Mouse (Mus musculus): ENCODE measurements around the gene Gpbp1.
A peak's percentile ranks its signal among the peaks of the same experiment; 100 is the strongest.

Gene Gpbp1

DNA sequence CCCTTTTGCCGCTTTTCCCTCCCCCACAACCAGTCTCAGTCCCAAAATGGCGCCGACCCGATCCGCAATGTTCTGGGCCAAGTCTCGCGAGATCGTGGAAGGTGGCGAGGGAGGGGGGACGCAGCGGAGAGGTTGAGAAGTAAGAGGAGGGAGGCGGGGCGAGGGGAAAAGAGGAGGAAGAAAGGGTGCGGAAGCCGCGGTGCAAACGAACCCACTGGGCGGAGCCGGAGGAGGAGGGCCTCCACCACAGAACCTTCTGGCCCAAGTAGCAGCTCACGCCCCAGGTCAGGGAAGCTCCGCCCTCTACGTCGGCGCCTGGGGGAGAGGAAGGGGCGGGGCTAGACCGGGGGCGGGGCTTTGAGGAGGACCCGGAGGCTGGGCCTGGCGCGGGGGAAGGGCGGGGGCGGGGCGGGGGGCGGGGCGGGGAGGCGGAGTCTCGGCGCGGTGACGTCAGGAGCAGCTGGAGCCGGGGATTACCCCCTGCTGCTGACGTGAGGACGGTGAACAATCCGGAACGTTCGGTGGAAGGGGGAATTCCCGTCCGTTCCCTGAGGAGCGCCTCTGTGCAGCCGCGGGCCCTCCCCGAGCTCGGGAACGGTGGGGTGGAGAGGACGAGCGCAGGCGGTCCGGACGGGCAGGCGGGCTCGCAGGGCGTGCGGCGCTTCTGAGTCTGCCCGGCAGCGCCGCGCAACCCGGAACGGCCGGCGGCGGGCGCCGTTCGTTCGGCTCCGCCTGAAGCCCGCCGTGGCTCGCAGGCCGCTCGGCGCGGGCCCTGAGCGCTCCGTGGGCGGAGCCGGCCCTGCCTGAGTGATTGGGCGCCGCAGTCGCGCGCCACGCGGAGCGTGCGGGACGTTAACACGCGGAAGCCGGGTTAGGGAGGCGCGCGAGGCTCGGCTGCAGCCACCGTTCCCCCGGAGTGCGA lies at the start of gene Gpbp1:
Gene Gpbp1, minus strand, starts transcription at position 310 of the 922 bp plus-strand sequence.
- peak; percentile 100 for DNase-seq (ENCODE audit: low spot score)

DNA sequence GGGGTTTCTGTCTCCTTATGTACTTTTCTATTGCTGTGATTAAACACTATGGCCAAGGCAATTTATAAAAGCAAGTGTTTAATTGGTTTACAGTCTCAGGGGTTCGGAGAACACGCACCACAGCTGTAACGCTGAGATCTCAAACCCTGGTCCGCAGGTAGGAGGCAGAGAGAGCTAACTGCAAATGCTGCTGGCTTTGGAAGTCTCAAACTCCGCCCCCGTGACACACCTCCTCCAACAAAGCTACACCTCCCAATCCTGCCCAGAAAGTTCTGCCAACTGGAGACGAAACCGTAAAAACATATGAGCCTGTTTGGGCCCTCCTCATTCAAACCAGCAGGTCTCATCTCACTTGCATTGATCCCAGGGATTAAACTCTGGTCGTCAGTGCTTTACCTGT lies 47.8 kb upstream of the Gpbp1 start:
- DNase-seq (ENCODE audit: low spot score), result no peak

DNA sequence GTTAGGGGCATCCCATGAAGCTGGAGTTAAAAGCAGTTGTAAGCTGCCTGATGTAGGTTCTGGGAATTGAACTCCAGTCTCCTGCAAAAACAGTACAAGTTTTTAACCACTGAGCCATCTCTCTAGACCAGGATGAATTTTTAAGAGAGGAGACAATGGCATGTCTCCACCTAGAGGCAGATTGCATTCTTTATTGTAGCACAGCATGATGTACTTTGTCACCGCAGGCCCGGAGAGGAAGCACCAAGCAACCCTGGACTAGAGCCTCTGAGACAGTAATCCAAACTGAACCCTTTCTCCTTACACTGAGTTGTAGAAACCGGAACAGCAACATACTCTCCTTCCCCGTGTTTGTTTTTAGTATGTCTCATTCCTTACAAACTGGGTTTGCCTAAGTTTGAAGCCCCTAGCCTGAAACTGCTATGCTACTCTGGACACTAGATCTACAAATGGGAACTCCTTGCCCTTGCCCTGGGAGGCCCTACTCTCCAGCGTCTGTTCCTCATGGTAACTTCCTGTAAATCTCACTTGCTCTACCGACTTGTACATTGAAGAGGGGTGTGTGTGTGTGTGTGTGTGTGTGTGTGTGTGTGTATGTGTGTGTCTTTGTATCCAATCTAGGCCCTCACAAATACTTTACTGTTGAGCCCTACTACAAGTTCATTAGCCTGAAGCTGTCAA lies 46.4 kb upstream of the Gpbp1 start:
- no peak for DNase-seq (ENCODE audit: low spot score)

DNA sequence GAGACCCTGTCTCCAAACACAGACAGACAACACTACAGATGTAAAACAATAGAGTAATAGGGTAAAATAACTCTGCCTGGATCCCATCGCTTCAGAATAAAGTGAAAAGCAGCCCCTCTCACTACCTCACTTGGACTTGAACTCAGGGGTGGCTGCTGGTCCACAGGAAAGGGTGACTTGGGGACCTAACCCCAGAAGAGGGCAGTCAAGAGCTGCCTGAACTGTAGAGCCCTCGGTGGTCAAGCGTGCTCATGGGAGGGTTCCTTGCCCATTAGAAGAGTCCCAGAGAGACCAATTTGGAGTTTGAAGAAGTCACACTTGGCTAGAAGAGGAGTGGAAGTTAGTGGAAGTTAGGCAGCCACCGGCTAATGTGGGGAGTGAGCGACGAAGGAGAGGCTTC lies 44.2 kb upstream of the Gpbp1 start:
- no peak for DNase-seq (ENCODE audit: low spot score)

DNA sequence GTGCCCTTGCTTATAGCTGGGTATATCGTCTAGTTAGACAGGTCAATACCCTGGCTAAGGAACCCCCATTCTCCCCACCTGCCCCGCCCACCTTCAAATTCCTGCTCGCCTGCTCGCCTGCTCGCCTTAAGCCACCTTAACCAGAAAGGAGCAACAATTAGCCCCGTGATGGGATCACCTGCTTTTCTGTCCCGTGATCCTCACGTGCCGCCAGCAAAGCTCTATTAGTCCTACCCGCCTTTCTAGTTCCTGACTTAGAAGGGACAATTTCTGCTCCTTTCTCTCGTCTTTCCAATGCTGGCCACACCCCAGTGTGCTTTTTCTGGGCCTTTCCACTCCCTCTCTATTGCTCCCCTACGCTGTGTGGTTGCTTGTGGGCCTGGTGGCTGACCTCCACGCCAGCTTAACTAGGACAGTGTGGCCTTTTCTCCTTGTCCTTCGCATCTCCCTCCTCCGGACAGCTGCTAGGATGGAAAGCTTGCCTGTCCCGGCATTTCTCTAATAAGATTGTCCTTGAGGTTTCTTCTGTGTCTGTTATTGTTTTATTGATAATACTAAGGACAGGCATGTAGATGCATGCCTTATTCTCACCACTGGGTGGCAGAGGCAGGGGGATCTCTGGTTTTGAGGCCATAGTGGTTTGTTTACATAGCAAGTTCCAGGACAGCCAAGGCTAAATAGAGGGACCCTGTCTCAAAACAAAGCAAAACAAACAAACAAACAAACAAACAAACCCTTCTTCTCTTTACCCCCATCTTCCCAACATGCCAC lies 42.5 kb upstream of the Gpbp1 start:
- DNase-seq (ENCODE audit: low spot score), result no peak

DNA sequence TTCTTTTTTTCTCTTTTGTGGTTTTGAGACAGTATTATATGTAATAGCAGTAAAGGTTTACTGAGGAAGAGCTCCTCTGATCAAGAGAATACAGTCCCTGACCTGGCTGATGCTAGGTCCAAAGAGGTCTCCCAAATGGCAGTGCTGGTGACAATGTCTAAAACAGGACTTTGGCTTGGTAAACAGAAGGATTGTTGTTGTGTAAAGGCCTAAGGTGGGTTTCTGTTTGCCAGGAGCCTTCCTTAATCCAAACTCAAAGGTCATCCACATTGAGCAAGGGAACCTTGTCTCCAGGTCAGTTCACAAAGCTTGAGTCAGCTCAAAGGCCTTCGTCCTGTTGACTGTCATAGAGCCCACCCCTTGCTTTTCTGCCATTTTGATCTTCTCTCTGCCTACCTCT lies 41.8 kb upstream of the Gpbp1 start:
- no peak for DNase-seq (ENCODE audit: low spot score)

DNA sequence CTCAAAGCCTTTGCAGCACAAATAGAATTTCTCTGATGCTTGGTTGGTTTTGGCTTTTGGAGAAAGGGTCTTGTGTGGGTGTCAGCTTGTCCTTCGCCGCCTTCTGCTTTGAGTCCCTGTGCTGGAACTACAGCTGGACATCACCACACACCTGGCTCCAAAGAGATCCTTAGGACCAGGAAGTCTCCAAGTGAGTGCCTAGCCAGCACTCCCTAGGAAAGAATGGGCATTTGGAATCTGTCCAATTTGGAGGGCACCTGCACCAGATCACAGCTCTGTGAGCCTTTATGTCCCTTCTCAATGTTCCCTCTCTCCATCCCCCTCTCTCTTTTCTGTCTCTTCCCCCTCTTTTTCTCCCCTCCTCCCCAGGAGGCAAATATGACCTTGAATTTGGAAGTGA lies 34.4 kb upstream of the Gpbp1 start:
- no peak for DNase-seq (ENCODE audit: low spot score)

DNA sequence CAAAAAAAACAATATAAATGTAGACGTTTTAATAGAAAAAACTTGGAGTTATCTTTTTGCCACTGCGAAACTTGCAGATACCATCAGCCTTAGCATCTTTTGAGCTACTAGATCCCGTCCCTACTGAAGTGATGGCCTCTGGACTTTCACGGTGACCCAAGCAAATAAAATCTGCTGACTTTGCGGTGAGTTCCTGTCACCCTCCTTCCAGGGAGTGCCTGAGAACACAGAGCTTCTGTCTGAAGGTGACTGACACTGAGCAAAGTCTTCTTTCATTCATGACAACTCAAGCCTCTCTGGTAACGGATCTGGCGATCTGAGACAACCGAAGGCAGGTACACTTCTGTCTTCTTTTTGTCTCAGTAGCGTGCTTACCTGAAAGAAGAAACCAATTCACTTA lies 32.4 kb upstream of the Gpbp1 start:
- no peak for DNase-seq (ENCODE audit: low spot score)

DNA sequence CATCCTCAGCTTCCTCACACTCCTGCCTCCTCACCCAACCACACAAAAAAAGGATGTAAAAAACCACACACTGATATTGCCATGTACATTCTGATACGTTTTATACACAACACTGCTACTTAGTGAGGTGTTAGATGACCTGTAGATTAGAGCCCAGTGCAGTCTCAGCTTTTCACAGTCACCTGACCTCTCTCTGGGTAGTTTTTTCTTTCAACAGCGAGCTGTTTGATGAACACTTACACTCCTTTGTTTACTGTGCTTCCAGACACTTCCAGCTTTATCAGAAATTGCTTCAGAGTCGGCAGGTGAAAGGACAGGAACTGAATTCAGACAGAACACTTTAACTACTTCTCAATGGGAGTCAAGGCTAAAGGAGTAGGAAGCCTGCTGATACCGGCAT lies 30.5 kb upstream of the Gpbp1 start:
- no peak for DNase-seq (ENCODE audit: low spot score)

DNA sequence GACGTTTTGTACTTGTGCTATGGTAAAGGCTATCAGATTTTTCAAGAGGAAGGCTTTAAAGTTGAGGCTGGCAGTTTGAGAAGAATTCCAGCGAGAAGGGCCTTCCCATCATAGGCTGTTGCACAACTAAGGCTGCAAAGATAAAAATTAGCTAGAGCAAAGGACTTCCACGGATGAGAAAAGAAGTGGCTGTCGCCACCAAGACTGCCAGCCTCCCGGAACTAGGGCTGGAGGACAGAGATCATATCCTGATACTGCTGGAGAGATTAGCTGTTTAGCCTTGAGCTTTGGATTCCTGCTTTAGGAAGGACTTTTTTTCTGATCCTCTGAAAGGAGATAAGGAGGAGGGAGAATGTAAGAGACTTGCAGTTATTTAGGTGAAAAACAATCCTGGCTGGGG lies 28.4 kb upstream of the Gpbp1 start:
- DNase-seq (ENCODE audit: low spot score), result no peak

DNA sequence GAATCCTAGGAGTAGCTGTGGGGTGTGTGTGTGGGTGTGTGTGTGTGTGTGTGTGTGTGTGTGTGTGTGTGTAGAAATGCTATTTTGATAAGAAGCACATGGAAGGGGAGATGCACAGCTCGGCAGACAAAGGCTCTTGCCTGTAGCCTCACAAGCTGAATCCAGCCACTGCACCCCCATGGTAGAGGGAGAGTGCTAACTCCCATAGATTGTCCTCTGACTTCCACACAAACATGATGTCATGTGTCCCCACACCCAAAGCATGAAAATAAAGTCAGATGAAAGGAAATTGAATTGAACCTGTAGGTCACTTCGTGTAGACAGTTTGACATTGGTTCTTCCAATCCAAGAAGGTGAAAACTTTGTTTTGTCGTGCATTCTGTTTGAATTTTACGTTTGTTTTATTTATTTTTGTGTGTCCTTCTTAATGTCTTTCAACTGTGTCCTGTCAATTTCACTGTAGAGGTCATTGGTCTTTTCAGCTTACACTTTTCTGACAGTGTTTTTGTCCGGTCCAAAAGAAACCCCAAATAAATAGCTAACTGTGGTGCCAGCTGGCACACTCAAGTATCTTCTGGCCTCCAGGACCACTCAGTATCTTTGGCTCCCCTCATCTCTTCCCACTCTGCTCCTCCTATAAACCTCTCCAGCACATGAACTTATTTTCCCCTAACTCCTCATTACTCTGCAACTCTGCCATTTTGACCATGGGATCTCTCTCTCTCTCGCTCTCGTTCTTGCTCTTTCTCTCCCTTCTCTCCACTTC lies 26.7 kb upstream of the Gpbp1 start:
- DNase-seq (ENCODE audit: low spot score), result no peak

DNA sequence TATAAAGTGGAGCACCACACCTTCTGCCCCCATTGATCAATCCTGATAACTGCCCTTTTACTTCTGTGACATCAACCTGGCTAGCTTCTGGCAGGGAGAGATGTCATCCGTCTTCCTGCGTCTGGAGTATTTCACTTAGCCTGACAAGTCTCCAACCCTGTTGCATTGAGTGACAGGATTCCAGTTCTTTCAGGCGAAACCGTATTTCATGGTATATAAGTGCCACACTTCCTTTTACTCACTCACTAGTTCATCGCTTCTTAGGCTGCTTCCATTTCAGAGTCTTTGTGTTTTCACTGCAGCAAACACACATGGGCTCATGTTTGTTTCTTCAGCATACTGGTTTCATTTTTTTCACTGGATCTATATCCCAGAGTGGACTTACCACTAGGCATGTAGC lies 19.5 kb upstream of the Gpbp1 start:
- DNase-seq (ENCODE audit: low spot score), result no peak

DNA sequence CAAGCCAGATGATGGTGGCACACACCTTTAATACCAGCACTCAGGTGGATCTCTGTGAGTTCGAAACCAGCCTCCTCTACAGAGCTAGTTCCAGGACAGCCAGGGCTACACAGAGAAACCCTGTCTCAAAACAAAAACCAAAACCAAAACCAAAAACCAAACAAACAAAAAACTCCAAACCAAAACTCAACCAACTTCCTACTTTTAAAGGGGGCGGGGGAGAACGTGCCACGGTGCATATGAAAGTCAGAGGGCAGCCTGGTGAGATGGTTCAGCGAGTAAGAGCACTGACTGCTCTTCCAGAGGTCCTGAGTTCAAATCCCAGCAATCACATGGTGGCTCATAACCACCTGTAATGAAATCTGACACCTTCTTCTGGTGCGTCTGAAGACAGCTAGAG lies 18.7 kb upstream of the Gpbp1 start:
- DNase-seq (ENCODE audit: low spot score), result no peak

DNA sequence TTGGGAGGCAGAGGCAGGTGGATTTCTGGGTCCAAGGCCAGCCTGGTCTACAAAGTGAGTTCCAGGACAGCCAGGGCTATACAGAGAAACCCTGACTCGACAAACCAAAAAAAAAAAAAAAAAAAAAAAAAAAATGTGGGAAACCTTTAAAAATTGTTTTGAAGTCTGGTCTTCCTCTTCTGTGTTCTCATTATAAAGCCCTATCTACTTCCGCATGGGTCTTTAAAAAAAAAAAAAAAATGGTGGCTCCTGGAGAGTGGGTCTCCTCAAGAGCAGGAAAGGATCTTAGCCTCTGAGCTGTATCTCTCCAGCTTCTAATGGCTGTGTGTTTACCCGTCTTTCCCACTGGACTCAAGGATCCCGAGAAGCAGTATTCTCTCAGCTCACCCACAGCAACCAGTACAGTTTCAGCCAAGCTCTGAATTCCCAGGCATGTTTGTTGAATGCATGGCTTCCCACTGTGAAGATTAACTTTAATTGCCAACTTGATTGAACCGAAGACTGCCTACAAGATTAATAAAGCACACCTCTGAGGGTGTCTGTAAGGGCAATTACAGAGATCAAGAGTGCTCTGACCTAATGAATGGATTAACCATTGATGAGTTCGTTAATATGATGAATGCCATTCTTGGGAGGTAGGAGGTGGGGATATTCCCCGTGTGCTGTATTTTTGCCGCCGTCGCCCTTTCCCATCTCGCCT lies 4.6 kb upstream of the Gpbp1 start:
- DNase-seq (ENCODE audit: low spot score), result no peak

DNA sequence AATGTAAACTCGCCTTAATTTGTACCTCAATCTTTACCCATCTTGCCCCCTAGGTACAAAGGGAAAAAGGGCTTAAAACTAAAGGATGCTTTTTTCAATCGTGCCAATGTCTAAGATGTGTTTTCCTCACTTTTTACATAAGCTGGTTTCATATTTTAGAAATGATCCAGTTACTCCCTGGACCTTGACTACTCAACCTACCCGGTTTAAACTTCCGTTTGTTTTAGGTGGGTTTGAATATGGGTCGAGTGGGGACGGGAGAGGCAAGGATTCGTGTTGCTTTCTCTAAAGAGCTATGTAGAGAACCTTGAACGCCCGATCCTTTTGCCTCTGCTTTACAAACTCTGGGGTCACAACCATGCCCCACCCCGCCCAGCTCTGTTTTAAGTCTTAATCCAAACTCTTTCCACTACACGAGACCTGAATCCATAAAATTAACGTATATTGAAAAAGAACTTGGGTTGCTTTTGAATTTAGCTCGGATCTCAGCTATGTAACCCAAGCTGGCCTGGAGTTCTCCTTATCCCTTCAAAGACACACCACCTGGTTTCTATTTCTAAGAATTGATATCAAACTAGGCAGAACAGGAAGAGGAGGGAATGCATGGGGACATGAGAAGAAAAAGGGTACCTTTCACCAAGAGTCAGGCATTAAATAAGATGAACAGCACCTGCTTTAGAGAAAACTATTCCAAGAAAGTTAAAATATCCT lies 1.3 kb upstream of the Gpbp1 start:
- no peak for DNase-seq (ENCODE audit: low spot score)

DNA sequence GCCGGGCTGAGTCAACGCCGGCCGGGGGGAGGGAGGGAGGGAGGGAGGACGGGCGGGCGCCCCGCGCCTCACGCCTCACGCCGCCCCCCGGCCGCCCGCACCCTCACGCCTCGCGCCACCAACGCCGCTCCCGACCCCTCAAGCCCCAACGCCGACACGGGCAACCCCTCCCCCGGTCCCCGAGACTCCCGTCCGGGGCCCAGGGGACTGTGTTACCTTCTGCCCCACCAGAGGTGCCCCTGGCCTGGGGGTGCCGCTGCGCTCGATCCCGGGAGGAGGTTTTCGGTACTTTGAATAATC lies 459 bp downstream of the Gpbp1 start:
- no peak for DNase-seq (ENCODE audit: low spot score)

DNA sequence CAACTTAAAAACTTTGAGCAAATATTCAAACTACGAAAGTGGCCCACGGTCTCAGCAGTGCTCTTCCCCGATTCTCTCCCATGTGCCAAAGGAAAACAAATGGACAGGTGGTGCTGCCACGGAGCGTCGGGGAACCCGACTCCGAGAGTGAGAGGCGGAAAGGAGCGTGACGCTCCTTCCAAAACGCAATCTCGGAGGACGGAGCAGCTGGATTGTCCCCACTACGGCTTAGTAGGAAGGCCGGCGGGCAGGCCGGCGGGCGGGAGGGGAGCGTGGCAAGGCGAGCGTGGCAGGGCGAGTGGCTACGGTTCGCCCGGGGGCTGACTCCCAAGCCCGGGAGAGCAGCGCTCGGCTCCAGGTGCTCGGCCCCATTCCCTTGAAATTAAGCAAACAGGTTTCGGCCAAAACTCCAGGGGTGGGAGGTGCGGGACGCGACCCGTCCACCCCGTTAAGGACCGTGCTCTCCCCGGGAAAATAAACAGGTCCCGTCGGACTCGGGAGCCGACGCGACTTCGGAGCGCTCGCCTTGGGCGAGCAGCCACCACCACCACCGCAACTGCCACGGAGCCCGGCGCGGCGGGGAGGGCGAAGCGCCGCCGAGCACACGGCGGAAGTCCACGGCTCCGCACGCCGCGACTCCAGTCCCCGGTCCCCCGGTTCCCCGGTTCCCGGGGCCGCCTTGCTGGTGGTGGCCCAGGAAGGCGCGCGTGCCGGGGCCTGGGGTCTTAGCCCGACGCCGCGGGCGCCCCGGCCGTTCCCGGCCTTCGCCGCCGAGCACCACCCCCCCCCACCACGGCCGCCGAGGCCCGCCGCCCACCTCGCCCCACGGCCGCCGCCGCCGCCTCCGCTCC lies 1.0 kb downstream of the Gpbp1 start:
- no peak for DNase-seq (ENCODE audit: low spot score)

DNA sequence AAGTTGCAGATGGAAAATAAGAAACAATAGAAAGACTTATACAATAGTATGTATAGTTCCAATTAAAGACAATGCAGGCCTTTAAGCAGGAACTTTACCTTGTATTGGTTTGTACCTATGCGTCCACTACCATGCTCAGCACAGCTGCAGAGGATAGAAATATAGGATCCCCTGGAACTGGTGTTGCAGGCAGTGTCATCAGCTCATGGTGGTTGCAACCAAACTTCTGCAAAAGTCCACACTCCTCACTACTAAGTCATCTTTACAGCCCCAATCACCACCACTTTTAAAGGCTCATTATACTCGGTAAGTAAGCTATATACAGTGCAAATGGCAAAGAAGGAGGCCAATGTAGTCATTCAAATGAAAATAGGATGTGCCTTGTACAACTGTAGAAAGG lies 12.2 kb downstream of the Gpbp1 start:
- DNase-seq (ENCODE audit: low spot score), result no peak

DNA sequence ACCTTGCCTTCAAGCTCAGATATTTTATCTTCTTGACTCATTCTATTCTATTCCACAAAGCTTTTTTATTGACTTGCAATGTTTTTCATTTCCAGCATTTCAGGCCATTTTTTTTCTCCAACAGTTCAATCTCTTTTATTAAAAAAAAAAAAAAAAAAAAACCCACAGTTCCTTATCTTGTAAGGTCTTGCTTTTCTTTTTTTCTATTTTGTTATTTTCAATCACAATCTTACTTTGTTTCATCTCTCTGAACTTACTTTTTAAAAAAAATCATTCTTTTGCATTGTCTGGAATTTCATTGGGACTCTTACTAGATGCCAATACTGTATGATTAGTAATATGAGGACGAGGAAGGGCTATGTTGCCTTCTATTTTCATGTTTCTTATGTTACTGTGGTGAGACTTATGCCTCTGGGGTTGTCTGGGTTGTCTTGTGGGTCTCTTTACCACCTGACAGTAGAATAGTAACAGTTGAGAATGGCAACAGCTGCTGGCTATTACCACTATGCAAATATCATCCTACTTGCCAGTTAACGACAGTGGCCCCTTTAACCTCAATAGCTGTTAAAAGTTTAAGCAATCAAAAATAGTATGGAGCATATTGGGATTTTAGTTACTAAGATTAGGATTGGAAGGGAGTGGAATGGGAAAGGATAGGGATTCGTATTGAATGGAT lies 19.2 kb downstream of the Gpbp1 start:
- DNase-seq (ENCODE audit: low spot score), result no peak

All from urinary bladder, postnatal 10 days (tissue).